Mouse (Mus musculus): ENCODE data around the gene Scaf1. TPM values are rescaled to one million over a fixed set of nuclear protein-coding genes. Genes with fewer than 3 reads are reported as not detected.

Gene Scaf1
- total RNA-seq, 2 experiments from 2014 or later: 159 to 163 TPM

DNA sequence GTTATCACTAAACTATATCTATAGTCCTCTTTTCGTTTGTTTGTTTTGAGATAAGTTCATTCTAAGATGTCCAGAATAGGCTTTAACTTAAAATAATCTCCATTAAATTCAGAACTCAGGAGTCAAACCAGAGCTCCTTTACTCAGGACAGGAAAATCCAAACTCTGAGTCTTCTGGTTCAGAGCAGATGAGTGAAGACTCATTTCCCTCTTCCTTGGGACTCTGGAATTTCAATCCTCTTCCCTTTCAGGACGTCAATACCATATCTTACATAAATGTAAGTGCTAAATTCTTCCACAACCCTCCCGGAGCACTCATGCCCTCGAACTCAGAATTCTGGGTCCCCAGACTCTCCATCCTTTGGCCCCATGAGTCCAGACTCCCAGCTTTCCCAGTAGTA lies 598 bp upstream of the Scaf1 start:
- DNase-seq (ENCODE audit: low spot score in 2 of 2): no peak

DNA sequence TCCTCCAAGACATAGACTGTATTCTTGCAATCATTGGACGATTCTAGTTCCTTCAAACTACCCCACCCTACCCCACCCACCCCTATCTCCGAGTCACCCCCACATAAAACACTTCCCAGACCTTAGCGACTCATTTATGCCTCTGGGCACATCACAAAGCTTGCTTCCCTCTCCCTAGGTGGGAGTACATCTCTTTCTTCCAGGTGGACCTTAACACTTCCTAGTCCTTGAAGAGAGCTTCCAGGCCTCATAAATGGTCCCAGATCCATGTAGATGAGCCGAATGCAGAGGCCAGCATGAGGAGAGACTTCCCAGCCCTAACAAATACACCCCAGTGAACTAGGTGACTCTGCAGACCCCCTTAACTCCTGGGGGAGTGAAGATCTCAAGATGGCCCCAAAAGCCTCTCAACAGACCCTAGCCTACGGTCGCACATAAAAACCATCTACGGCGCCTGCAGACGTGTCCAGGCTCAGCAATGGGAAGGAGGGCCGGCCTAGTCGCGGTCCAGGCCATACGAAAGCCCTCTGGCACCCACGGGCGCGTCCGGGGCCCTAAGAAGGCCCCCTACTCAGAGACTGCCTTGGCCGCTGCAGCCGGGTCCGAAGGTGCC lies 713 bp downstream of the Scaf1 start:
- no peak for DNase-seq (ENCODE audit: low spot score in 2 of 2)

DNA sequence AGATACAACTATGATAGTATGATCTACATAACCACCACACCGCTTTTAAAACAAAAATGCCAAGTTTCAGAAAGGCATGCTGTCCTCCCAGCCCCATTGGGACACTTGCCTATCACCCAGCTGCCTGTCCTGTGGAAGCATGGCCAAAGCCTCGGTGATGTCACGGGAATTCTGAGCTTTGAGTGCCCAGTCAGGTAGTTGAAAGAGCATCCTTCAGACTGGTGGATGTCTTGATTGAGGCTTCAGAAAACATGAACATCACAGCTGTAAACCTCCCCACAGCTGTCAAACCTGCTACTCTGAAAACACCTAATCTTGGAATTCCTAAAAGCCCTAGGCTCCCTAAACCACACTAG lies 2.1 kb downstream of the Scaf1 start:
- no peak for DNase-seq (ENCODE audit: low spot score in 2 of 2)

DNA sequence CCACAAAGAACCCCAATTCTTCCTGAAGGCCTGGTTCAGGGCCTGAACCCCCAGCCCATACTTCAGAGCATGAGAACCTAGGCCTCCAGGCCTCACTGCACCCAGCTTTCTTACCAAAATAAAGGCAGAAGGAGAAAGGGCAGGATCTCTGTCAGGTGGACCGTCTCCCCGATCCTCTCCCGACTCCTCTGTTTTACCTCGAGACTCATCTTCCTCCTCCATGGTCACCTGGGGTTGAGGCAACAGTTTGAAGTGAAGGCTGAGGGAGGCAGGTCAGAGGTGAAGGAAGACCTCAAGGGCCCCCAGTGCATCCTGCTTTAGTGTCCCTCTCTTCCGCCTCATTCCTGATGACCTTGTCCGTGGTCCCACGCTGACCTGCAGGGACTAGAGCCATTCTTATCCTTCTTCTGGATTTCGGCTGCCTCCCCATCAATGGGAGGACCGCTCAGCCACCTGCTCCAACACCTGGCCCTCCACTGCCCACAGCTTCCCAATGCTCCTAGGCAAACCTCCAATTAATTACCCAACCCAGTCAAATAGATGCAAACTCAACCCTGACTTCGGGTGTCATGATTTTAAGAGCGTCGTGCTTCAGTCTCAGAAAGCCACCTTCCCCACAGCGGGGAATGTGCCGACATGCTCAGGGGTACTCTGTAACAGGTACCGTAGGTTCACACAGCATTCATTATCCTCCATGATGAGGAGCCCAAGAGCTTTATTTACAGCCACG lies 2.6 kb downstream of the Scaf1 start:
- DNase-seq (ENCODE audit: low spot score in 2 of 2): no peak

DNA sequence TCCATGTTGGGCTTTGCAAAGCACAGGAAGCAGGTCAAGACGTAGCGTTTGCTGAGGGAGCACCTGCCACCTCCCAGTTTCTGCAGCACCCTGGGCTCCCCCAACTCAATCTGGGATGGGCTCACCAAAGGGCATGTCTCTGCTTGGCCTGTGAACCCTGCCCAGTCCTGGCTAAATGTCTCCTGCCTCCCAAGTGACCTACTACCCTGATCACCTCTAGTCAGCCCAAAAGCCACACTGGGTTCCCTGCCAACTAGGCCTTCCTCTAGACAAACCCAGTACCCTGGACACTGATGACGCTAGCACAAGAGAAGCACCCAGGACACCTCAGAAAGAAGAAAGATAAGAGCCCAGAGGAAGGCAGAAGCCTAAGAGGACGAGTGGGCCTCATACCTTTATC lies 3.3 kb downstream of the Scaf1 start:
- DNase-seq (ENCODE audit: low spot score in 2 of 2): no peak

DNA sequence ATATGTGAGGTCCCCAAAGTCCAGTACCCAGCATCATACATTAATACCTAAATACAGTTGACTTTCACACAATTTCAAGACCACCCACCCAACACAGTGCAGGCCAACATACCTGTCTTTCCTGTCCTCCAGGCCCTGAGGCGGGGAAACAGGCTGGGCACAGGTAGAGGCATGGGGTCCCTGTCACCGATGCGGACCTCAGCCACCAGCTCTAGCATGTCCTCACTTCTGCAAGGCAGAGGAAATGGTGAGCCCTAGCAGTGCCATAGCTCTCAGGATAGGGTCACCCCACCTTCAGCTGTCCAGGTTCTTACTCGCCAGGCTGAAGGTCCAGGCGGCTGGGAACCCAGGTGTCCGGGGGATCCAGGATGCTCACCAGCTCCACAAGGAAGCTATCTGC lies 4.2 kb downstream of the Scaf1 start:
- DNase-seq (ENCODE audit: low spot score in 2 of 2): no peak

DNA sequence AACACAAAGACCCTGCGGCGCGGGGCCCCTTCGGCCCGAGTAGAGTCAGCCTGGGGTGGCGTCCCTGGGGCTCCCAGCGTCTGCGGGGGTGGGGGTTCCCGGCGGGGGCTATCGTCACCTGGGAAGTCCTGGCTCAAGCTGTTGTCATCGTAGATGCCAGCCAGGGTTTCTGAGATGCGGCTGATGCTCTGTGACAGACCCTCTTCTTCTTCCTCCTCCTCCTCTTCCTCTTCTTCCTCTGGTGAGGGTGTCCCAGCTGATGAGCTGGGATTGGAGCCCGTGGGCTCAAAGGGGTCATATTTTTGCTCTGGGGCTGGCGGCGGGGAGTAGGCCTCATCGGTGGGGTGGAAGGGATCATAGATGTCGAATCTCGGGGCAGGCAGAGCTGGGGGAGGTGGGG lies 7.8 kb downstream of the Scaf1 start:
- no peak for DNase-seq (ENCODE audit: low spot score in 2 of 2)

DNA sequence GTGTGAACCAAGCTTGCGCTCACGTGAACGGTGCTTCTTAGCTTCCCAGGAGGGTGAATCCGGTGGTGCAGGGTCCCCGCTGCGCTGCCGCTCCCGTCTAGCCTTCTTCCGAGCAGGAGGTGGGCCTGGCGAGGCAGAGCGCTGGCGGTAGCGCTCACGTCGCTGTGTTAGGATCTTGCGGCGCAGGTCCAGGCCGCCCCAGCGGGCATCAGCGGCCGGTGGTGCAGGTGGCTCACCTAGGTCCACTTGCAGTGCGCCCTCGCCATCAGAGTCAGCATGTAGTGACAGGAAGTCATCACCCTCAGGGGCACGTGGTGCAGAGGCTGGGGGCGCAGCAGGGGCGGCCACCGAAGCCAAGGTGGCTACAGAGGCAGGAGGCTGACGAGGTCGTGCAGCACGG lies 8.3 kb downstream of the Scaf1 start:
- no peak for DNase-seq (ENCODE audit: low spot score in 2 of 2)

DNA sequence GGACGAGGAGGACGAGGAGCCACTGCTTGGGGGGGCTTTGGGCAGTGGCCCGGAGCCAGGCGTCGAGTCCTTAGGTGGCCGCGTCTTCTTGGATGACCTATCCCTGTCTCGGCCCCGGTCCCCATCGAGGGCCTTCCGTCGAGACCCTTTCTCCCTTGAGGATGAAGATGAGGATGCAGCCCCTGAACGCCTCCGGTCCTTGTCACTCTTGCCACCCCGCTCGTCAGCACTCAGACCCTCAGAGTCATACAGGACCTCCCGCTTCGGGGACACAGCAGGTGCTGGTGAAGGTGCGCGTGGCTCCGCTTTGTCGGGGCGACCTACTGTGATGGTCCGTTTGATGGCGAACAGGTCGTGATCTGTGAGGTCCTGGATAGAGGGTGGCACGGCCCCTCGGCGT lies 9.0 kb downstream of the Scaf1 start:
- no peak for DNase-seq (ENCODE audit: low spot score in 2 of 2)

DNA sequence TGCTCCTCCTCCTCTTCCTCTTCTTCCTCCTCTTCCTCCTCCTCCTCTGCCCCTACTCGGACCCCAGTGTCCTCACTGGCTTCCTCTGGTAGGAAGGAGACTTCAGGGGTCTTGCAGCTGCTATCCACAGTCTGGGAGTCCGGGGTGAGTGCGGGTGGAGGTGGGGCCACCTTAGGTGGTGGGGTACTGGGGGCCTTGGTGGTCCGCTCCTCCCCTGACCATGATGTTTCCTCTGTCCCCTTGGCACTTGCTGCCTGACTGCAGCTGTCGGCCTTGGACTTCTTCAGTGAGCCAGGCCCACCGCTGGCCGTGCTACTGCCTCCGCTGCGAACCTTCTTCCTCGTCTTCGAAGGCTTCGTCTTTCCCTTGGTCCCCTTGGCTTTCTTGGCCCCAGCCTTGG lies 9.7 kb downstream of the Scaf1 start:
- no peak for DNase-seq (ENCODE audit: low spot score in 2 of 2)

DNA sequence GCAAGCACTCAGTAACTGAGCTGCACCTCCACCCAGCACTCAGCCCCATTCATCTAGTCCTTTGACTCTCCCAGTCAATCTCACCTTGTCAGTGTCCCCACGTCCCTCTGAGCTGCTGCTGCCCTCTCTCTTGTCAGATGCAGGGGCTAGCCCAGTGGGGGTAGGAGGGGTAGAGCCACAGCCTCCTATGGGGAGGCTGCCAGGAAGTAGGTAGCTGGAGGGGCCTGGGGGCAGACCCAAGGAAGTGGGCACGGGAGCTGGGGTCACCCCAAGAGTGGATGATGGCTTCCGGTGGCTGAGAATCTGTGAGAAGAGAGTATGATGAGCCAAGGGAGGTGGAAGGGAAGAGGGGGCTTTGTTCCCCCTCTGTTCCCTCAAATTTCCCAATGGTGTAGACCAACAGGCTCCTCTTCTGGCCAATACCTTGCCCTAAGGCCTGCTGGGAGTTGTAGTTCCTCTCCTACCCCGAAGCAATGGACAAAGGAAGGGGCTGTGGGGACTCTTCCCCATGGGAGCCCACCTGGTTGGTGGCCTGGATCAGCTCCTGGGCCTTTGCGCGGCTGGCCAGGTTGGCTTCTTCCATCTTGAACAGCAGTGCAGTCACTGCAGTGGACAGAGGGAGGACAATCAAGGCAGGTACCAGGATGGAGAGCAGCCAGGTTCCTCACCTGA lies 10.7 kb downstream of the Scaf1 start:
- DNase-seq (ENCODE audit: low spot score in 2 of 2): no peak

DNA sequence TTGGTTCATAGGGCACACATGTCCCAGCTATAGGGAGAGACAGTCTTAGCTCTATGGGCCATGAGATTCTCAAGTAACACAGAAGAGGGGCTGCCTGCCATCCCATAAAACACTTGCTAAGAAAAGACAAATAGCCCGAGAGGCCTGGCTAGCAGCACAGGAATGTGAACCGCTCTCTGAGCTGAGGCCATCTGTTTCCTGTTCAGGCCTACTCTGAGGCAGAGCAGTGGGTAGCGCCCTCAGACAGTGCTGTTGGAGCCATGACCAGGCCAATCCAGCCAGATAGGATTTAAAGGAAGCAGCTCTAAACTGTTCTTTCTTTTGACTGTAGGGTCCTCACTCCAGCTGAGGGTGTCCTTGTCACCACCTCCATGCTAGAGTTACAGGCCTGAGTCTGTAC lies 11.6 kb downstream of the Scaf1 start:
- DNase-seq (ENCODE audit: low spot score in 2 of 2): no peak

DNA sequence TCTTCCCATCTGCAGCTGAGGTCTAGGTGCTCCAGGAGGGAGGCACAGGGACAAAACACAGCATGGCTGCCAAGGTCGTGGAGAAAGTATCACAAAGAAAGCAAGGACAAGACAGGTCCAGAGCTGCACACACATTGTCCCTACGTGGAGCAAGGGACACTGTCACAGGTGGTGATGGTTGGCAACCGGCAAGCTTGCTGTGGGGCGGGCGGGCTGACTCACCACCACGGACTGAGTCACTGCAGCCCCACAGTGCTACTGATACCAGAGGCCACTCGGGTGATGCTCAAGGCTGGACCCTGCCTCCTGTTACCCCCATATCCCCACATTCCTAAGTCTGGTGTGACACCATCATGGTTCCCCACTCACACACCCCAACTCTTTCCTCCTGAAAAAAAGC lies 13.7 kb downstream of the Scaf1 start:
- DNase-seq (ENCODE audit: low spot score in 2 of 2): peak in 1 of 2 experiments; percentile 32

DNA sequence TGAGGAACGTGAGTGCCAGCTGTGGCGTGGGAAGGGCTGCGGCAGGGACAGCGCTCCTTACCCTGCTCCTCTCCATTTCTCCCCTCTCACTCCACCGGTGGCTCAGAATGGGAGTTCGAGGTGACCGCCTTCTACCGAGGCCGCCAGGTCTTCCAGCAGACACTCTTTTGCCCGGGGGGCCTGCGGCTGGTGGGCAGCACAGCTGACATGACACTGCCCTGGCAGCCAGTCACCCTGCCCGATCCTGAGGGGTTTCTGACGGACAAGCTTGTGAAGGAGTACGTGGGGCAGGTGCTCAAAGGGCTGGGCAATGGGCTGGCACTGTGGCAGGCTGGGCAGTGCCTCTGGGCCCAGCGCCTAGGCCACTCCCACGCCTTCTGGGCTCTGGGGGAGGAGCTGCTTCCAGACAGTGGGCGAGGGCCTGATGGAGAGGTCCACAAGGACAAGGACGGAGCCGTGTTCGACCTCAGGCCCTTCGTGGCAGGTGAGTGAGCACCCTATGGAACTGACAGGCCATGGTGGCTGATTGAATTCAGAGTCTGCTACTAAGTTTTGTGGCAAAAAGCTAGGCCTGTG lies 15.5 kb downstream of the Scaf1 start:
- no peak for DNase-seq (ENCODE audit: low spot score in 2 of 2)

DNA sequence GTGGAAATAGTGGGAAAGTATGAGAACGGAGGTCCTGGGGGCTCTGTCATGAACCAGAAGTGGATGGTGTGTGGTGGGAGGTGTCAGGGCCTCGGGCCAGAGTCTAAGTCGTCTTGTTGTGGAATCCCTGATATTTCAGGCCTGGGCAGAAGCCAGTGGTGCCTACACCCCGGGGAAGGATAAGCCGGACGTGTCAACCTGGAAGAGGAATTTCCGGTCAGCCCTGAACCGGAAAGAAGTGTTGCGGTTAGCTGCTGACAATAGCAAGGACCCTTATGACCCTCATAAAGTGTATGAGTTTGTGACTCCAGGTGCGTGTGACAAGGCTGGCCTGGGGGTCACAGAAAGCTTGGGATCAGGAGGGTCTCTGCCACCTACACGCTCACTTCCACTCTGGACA lies 16.4 kb downstream of the Scaf1 start:
- DNase-seq (ENCODE audit: low spot score in 2 of 2): no peak

DNA sequence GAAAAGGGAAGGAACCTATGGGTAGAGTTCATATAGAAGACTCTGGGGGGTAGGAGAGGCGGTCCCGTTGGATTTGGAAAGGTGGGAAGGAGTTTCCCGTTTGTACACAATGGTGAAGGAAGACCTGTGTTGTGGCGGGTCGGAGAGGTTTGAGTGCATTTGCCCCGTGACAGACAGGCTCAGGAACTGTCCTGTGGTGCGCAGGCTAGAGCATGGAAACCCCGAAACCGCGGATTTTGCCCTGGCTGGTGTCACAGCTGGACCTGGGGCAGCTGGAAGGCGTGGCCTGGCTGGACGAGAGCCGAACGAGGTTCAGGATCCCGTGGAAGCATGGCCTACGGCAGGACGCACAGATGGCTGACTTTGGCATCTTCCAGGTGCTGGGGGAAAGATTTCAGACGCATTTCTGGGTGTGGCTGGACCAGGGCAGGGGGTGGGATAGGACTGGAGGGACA lies 17.6 kb downstream of the Scaf1 start, which contains the start of gene Bcl2l12:
Gene Bcl2l12 (minus strand): TSS at position 212 of the 455 bp plus-strand sequence.
- peak in 1 of 2 experiments; percentile 25 for DNase-seq (ENCODE audit: low spot score in 2 of 2)

DNA sequence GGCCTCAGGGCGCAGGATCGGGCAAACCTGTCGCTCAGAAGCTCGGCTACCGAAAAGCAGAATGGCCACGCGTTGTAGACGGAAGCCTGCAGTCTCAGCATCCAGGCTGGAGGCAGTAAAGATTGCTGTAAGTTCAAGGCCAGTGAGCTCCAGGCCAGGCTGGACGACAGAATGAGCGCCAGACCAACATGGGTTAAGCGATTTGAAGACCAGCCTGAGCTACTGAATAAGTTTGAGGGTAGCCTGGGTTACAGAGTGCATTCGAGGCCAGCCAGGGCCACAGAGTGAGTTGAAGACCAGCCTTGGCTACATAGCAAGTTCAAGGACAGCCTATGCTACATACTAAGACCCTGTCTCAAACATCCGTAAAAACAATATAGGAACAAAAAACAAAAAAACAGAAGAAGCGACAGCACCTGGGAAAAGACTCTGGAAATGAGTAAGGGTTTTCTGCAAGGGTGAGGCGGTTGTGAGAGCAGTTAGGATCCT lies 18.2 kb downstream of the Scaf1 start:
- no peak for DNase-seq (ENCODE audit: low spot score in 2 of 2)

DNA sequence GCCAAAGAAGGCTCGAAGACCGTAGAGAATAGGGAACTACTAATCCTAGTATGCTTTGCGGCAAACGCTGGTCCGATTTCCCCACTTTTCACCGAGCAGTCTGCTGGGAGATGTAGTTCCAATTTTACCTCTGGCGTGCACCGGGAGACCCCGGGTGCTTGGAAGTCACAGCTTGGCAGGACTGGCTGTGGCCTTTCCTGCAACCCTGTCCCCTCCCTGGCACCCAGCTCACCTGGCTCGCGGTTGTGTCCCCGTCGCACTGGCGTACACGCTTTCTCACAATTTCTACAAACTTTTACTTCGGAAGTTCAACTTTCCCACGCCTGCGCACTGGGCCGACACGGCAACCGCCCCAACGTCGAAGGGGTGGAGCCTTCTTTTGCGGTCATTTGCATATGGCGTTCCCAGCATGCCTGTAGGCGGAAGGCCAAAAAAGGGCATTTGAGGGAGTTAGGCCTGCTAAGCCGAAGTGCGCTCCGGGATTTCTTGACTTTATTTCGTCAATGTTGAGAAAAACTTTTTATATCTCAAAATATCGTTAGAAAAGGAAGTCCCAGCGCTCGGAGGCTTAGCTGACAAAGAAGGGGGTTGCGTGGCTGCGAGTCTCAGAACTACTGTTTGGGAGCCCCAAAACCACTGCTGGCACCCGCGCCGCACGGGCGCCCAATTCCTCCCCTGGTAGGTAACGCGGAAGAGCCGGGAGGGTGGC lies 18.8 kb downstream of the Scaf1 start, which contains the start of gene Irf3:
Gene Irf3 (plus strand): TSS at position 418 of the 709 bp plus-strand sequence.
- DNase-seq (ENCODE audit: low spot score in 2 of 2): peak; percentile 95 to 97

DNA sequence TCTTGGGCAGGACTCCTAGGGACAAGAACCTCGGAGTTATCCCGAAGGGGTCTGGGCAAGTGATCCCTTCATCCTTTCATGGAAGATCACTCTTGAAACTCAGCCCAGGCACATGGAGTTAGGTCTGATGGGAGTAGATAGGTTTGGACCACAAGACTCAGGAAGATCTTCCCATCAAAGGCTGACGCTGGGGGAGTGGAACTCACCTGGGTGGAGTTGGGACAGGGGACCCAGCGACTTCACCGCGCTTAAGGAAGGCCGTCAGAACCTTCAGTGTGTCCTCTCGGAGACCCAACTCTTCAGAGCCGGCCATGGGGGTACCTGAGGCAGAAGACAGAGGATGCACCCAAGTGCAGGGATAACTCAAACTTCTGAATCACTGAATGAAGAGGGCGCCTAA lies 19.5 kb downstream of the Scaf1 start:
- no peak for DNase-seq (ENCODE audit: low spot score in 2 of 2)

DNA sequence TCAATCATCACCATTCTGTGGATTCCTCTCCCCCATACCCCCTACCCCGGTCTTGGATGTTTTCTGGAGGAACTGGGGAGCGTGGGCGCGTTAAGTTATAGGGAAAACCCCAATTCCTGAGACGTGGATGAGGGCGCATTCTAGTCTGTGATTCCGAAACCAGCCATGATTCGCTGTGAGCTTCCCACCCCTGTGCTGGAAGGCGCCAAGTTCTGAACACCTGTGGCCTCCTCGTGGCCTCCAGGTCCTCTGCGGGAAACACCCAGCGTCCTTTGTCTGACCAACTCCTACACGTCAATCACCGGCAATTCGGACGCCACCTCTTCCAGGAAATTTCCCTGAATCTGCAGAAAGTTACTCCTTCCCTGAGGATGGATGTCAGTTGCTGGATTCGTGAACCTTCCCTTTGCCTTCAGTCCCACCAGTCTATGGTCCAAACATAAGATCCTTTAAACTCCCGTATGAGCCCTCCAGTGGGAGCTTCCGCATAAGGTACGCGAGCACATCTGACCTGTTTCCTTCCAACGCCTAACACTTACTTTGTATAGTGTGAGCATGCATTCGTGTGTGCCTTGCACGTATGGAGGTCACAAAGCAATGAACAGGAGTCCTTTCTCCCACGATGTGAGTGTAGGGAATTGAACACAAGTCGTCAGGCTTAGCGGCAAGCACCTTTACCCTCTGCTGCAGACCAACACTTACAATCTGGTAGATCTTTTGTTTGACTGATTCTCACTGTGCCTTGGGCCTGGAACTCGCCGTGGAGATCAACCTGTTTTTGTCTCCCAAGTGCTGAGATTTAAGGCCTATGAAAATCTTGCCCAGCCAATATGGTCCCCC lies 29.1 kb downstream of the Scaf1 start:
- DNase-seq (ENCODE audit: low spot score in 2 of 2): no peak
